In genomic region chr2:103484617-103485401, GRCm38 (mm10) we compare ENCODE assay signal across 8 mouse cellular contexts. TPM values are rescaled to one million over a fixed set of nuclear protein-coding genes. Genes with fewer than 3 reads are reported as not detected.
DNase-seq lines count a peak whose midpoint lies in the region; ATAC-seq lines count a peak whose summit lies in the region.

Gene Cat (minus strand): TSS chr2:103485160.

- DNase-seq in R1 (ENCODE audit: low read depth, low spot score), result peak; percentile 93
- DNase-seq in cerebellum, postnatal 25 days, result peak; percentile 94 to 97
- DNase-seq in frontal cortex, postnatal 25 days (ENCODE audit: low spot score in 2 of 2), result peak; percentile 93 to 94
- peak; percentile 92 for DNase-seq in hindbrain, embryonic 14.5 days (ENCODE audit: low spot score)
- peak; percentile 92 to 94 for DNase-seq in layer of hippocampus, postnatal 36 days
- DNase-seq in lung, postnatal 36 days, result peak; percentile 99
- peak; percentile 96 for DNase-seq in retina, postnatal 1 day
- peak; percentile 94 to 96 for DNase-seq in urinary bladder, adult 18-20 months (ENCODE audit: low spot score in 2 of 2)

- WGBS in hindbrain, embryonic 14.5 days, result under 1% methylated on average over 40 of the region's 41 CpGs

- peaks cover 16% of the 10 kb centered on the region for H3K4me1 ChIP-seq in hindbrain, embryonic 14.5 days (replicated peaks; ENCODE audit: control insufficient read depth, insufficient read depth, low read length)

- H3K4me2 ChIP-seq in hindbrain, embryonic 14.5 days (replicated peaks), result peak within 1 kb of the TSS; percentile 67

- no peaks in the 10 kb centered on the region for H3K27me3 ChIP-seq in hindbrain, embryonic 14.5 days (ENCODE audit: control insufficient read depth, insufficient read depth, low read length)

- H3K36me3 ChIP-seq in hindbrain, embryonic 14.5 days (replicated peaks; ENCODE audit: control insufficient read depth, insufficient read depth), result no peaks in the 10 kb centered on the region

- peak within 1 kb of the TSS; percentile 66 for H3K4me3 ChIP-seq in hindbrain, embryonic 14.5 days (replicated peaks; ENCODE audit: low read length)

- no peaks in the 10 kb centered on the region for H3K9me3 ChIP-seq in hindbrain, embryonic 14.5 days (ENCODE audit: control insufficient read depth, low read length)

- H3K9ac ChIP-seq in hindbrain, embryonic 14.5 days, result peak within 1 kb of the TSS; percentile 85

- peak within 1 kb of the TSS; percentile 93 for H3K27ac ChIP-seq in hindbrain, embryonic 14.5 days

- peak; percentile 99 for ATAC-seq in hindbrain, embryonic 14.5 days (ENCODE audit: low FRiP score)

RNA-seq across cellular contexts. Expression of gene Cat, which starts in this region (rescaled TPM):
- 102 and 107 TPM in 2 replicates for polyA plus RNA-seq in hindbrain, embryonic 14.5 days (2014; fragmentation: Nextera tagmentation; extraction: Ambion mirVana)
- 10 to 100 TPM; 50.4 to 60.1 TPM for total RNA-seq in layer of hippocampus, postnatal 36 days (2021)

Comparison
In these comparisons a context has a peak if more than half of its experiments do, and no peak if none do; other contexts are left out.
1. Peak in every context shown above with its lines: DNase-seq, ATAC-seq, H3K4me3 ChIP-seq and H3K27ac ChIP-seq.